Mouse (Mus musculus): ENCODE results near the gene Kansl3. TPM values are rescaled to one million over a fixed set of nuclear protein-coding genes. Genes with fewer than 3 reads are reported as not detected.

The Kansl3 gene
- polyA plus RNA-seq, 1 experiment, result 56.4 TPM

DNA sequence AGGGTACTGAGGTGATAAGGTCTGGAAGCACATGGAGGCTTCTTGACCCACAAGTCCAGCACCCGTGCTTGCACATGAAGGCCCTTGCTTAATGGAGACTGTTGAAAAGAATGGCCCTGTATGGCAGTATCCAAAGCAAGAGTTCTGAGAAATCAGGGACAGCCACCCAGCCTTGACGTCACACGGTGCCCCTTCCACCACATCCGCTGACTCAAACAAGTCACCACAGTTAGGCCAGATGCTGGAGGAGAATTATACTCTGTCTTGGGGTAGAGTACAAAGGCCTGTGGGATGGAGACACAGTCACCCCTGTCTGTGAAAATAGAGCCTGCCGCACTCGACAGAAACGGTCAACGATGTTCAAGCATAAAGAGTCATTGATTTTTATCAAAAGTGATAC is 75.5 kb downstream of the Kansl3 start:
- no peak for DNase-seq (ENCODE audit: low read depth)

Other genes starting within 250 kb of the Kansl3 start
- gene Uggt1, start 124.5 kb downstream of the Kansl3 start, polyA plus RNA-seq (2012; rRNA removed), result 37.2 and 50.7 TPM in 2 replicates
- gene Neurl3, start 94.5 kb downstream of the Kansl3 start, polyA plus RNA-seq (2012; rRNA removed), result 6.9 and 7.1 TPM in 2 replicates
- 8.1 and 8.4 TPM in 2 replicates for gene Arid5a, start 61.4 kb downstream of the Kansl3 start, polyA plus RNA-seq (2012; rRNA removed)
- gene Fer1l5, start 3.1 kb upstream of the Kansl3 start, polyA plus RNA-seq (2012; rRNA removed), result 0.13 and 0.20 TPM in 2 replicates
- 18.6 and 19.3 TPM in 2 replicates for gene Lman2l, start 76.1 kb upstream of the Kansl3 start, polyA plus RNA-seq (2012; rRNA removed)
- gene Cnnm4, start 102.4 kb upstream of the Kansl3 start, polyA plus RNA-seq (2012; rRNA removed), result 5.5 and 6.0 TPM in 2 replicates
- gene Cnnm3, start 142.7 kb upstream of the Kansl3 start, polyA plus RNA-seq (2012; rRNA removed), result 19.3 and 25.6 TPM in 2 replicates
- gene Ankrd23, start 167.7 kb upstream of the Kansl3 start, polyA plus RNA-seq (2012; rRNA removed), result 9.3 and 13.5 TPM in 2 replicates
- gene Gm42417, start 170.2 kb upstream of the Kansl3 start, polyA plus RNA-seq (2012; rRNA removed), result not detected in 2 replicates
- gene Ankrd39, start 178.3 kb upstream of the Kansl3 start, polyA plus RNA-seq (2012; rRNA removed), result 17.7 and 19.5 TPM in 2 replicates
- gene Sema4c, start 189.2 kb upstream of the Kansl3 start, polyA plus RNA-seq (2012; rRNA removed), result 20.6 and 21.9 TPM in 2 replicates

Data from gonadal fat pad, adult 2 months (tissue).